Mouse (Mus musculus): Measurements from ENCODE around the gene Vti1a.

GRCm38 (mm10) chr19:55295075-55295474, 21.0 kb upstream of the Vti1a start:
- TF ChIP-seq GATA1 (IDR thresholded peaks at IDR 0.05; ENCODE audit: borderline replicate concordance, low read length) = no peak
- no peak for TF ChIP-seq FLI1 (IDR thresholded peaks at IDR 0.05; ENCODE audit: low read length)
